Mouse (Mus musculus) regulatory T cell (primary cell): ENCODE results near the gene Dync1i2.

Source experiments
- in situ Hi-C: fragments of 300-600 bp; cut with MboI, MseI; formaldehyde crosslinking; loops from one replicate; pipeline ENCODE4 v1.15.1; 2025; ENCODE audit warnings: high pct_unique_total_duplicates

Dync1i2 gene

GRCm38 (mm10) chr2:71211591-71212359 is at the start of gene Dync1i2:
TSS of gene Dync1i2 (plus strand) at chr2:71211706.
- in situ Hi-C loops = no loop called here

- in situ Hi-C loops = no loop called here
Observed at GRCm38 (mm10) chr2:71162831-71163621, 48.5 kb upstream of the Dync1i2 start.

DNA sequence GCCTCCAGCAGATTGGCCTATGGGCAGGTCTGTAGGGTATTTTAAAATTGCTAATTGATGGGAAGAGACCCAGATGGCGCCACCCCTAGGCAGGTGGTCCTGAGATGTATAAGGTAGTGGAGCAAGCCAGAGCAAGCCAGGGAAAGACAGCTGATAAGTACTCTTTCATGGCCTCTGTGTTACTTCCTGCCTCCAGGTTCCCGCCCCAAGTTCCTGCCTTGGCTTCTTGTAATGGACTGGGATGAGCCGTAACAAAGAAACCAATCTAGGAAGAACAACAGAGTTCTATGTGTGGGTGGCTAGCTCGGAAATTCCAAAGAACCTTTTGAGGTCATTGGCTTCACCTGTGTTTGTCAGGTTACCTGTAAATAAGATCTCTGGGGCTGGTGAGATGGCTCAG is 44.3 kb upstream of the Dync1i2 start:
- in situ Hi-C loops = no loop called here

DNA sequence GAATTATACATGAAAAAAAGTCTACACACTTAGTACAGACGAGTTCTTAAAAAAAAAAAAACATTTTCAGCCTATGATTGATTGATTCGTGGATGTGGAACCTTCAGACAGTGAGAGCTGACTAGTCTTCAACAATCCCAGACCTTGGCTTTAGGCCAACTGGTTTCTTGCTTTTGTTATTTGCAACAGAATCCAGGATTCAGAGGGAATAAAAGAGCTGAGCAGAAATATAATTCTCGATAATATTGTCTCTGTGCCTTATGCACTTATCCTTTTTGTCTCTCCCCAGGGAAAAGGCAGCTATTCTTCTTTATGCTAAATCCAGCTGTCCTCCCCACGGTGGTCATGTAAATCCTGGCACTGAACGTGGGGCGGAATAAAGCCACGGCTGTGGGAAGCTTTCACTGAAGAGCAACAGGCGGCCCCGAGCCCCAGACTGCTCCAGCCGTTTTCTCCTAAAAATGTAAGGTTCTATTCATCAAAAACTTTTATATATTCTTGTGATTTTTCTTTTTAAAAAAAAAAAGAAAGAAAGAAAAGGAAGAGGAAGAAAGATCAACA is 43.0 kb upstream of the Dync1i2 start:
- in situ Hi-C loops = no loop called here

DNA sequence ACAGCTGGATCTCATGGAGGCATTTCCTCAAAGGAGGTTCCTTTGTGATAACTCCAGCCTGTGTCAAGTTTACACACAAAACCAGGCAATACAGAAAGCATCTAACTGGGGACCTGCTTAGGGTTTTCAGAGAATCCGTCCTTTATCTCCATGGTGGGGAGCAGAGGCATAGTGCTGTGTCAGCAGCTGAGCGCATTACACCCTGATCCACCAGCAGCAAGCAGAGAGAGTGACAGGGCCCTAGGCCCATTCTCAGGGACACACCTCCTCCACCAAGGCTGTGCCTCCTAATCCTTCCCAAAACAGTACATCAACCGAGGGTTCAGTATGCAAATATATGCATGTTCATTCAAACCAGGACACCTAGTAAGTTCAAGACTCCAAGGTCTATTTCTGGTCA is 38.5 kb upstream of the Dync1i2 start:
- in situ Hi-C loops = no loop called here

DNA sequence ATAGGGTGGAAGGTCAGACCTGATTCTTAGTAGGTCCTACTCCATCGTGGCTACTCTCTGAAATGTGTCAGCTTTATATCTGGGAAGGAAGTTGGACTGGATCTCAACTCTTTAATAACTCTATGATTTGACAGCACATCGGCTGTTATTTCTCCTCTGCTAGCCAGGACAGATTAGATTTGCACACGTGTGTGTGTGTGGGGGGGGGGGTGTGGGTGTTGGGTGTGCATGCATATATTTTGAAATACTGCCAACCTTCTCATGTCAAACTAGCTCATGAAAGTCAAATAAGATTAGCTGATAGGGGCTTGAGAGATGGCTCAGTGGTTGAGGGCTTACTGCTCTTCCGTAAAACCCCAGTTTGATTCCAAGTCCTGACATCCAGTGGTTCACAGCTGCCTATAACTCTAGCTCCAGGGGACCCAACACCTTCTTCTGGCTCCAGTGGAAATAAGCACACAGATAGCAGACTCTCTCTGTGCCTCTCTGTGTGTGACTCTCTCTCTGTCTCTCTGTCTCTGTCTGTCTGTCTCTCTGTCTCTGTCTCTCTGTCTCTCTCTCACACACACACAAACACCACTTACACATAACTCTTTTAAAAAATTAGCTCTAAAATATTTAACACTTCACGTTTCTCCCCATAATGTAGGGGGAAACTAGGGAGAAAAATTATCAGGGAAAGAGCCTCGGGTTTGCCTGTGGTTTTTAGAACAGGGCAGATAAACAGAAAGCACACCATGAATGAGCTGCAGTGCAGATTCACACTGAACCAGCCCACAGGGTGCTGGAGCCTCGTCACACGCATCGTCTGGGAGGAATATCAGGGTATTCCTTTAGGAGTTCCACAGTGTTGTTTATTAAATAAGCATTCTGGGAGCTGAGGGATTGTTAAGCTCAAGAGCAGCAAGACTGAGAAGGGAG is 34.9 kb upstream of the Dync1i2 start:
- in situ Hi-C loops = no loop called here

GRCm38 (mm10) chr2:71177250-71177615 is 34.3 kb upstream of the Dync1i2 start:
- in situ Hi-C loops = no loop called here

DNA sequence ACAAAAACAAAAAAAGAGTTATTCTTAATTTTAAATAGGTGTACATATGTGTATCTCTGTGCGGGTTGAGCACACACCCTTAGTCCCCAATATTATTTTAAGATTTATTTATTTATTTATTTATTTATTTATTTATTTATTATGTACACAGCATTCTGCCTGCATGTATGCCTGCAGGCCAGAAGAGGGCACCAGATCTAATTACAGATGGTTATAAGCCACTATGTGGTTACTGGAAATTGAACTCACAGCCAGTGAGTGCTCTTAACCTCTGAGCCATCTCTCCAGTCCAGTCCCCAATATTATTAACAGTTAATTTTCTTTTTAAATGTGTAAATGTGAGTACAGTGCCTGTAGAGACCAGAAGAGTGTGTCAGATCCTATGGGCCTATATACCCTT is 33.7 kb upstream of the Dync1i2 start:
- in situ Hi-C loops = no loop called here

DNA sequence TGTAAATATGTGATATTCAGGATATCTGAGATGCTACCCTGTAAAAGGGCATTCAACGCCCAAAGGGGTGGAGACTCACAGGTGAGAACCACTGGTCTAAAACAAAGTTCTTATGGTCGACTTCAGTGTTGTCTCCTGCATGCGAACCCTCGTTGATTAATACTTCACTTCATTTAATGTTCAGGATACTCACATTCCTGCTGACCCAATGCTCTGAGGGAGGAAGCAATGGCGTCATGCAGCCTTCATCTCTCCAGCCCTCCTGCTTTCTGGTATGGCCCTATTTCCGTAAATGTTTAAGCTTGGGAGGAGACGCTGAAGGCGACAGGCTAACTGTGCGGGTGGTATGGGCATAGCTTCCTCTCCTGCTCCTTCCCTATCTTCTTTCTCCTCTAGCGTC is 31.8 kb upstream of the Dync1i2 start:
- in situ Hi-C loops = no loop called here

DNA sequence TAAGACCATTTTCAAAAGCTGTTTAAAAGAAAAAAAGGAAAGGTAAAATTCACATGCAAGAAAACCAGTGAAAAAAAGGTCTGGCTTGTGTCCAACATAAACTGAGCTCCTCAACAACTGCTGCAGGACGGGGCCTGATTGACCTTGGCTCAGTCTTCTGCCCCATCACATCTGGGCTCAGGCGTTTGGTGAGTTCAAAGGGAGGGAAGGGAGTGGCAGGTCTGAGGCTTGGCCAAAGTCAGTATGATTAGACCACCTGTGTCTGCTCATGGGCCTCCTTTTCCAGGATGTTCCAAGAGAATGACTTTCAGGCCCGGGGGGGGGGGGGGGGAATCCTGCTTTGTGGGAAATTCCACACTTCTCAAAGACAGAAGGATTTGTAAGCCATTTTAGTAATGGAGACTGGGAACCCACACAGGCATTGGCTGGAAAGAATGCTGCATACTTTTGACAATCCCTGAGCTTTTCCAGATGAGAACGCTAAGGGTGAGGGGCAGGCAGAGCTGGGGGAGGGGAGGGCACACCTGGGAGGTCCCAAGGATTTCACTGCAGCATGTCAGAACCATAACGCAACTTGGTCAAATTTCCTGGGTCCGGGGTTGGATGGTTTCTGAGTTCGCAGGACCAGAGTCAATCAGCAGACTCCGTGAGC is 30.8 kb upstream of the Dync1i2 start:
- in situ Hi-C loops = no loop called here

DNA sequence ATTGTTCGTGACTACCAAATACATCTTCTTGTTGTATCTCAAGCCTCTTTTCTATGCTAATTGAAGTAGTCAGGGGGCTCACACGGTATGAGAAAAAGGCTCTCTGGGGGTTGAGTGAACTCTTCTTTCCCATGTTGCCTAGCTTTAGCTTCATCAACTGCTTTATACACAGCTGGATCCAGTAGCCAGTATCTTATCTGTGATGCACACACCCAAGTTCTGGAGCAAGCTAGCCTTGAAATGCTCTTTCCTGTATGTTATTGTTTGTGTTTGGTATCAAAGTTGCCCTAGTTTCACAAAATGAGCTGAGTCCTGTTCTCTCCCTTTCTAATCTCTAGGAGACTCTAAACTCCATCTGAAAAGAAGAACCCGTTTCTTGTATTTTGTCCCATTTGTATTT is 23.6 kb upstream of the Dync1i2 start:
- in situ Hi-C loops = no loop called here

- in situ Hi-C loops = no loop called here
Observed at GRCm38 (mm10) chr2:71188861-71189260, 22.6 kb upstream of the Dync1i2 start.

DNA sequence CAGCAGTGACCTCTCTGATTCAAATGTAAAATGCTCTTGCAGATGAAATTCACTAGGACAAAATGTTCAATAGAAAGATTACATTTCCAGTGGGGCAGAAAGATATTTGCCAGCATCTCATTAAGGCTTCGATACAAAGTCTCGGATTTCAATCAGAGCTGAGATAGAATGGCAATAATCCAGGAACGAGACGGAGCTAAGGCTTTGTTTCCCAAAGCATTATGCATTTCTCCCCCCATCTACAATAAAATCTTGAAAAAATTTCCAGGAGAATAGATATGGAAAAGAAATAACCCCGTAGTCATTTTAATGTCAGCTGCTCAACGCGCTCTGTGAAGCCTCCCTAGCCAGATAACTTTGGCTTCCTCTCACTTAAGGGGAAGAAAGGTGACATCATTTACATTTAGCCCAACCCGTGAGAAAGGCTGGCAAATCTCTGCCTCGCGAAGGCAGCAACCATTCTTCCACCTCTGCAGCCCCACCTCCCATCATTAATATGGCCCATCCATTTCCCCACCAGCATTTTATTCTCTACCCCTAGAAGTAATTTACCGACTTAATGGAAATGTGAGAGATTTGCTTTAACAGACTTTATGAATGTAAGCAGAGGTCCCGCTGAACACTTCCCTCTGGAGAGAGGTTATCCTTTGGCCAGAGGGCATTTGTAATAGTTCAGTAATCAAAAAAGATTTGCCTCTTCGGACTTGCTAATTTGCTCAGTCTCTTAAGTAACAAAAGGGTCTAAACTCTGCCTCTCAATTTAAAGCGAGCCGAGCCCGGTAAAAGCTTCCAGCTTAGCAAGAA is 19.9 kb upstream of the Dync1i2 start:
- in situ Hi-C loops = no loop called here

- in situ Hi-C loops = no loop called here
Observed at GRCm38 (mm10) chr2:71192195-71192807, 19.2 kb upstream of the Dync1i2 start.

GRCm38 (mm10) chr2:71194137-71194960 is 17.2 kb upstream of the Dync1i2 start:
- in situ Hi-C loops = no loop called here

DNA sequence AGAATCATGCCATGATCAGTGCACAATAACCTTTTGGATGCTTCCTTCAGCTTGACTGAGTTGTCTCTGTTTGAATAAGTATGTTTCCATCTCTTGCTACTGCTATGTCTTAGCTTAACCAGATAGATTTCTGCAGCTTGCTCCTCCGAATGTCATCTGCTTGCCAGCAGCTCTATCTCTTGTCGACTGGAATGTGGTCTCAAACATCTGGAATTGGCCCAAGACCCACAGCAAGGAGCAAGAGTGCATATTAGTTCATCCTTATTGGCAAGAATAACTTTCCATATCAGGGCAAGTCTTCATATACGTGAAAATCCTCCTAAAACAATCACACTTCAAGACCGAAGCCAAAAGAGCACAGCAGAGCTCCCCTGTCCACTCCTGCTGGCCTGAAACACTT is 14.6 kb upstream of the Dync1i2 start:
- in situ Hi-C loops = no loop called here

GRCm38 (mm10) chr2:71198907-71199306 is 12.6 kb upstream of the Dync1i2 start:
- in situ Hi-C loops = no loop called here

DNA sequence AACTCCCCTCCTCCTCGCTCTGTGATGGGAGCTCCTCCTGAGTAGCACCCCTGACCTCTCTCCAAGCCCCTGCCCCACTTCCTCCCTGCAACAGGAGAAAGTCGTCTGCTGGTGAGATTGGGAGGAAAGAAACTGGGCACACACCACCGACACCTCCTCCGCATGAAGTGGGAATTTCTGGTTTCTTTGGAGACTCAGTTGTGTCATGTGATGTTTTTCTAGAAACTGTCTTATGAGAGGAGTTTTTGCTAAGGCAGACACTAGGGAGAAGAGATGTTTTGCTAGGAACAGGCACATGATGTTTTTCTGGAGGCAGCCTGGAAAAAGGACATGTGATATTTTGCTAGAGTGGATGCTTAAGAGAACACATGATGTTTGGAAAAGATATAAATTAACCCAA is 11.0 kb upstream of the Dync1i2 start:
- in situ Hi-C loops = no loop called here

GRCm38 (mm10) chr2:71201886-71202285 is 9.6 kb upstream of the Dync1i2 start:
- in situ Hi-C loops = no loop called here
